Mouse (Mus musculus): ENCODE measurements around the gene 9130213A22Rik.

9130213A22Rik gene

DNA sequence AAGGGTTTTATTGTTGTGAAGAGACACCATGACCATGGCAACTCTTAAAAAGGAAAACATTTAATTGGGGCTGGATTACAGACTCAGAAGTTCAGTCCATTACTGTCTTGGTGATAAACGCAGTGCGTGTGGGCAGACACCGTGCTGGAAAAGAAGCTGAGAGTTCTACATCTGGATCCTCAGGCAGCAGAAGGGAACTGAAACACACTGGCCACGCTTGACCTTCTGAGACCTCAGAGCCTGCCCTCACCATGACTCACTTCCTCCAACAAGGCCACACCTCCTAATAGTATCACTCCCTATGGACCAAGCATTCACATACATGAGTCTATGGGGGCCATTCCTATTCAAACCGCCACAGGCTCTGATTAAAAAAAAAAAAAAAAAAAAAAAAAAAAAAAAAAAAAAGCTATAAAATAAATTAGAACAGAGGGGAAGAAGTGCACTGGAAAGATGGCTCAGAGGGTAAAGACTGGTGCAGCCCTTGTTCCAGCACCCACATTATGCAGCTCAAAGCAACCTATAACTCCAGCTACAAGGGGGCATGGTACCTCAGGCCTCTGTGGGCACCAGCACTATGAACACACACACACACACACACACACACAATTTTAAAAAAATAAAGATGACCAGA lies 43.5 kb downstream of the 9130213A22Rik start:
- CTCF ChIA-PET, result interaction anchor here (0.6 to 1.9 kb wide), 3 partner anchors 9 to 228 kb away, joined by 3 to 8 read pairs (median 4); partner anchors contain the start of gene Vamp2

DNA sequence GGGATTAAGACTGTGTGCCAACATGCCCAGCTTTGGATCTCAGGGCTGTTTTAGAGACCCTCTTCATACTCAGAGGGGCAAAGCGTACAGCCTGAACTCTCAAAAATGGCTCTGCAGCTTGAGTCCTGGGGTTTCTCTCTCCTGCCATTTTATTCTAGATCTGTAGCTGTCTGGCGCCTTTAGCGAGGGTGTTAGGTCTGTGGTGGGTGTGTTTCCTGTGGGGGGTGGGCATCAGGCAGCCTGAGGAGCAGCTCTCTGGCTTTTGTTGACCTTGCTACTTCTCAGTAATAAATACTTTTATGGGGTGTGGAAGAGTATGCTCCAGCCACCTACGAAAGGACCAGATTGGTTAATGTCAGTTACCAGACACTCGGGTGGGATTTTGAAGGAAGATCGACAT lies 44.3 kb downstream of the 9130213A22Rik start:
- CTCF ChIA-PET, result interaction anchor here (0.8 kb wide), 1 partner anchor 10 kb away, joined by 3 read pairs; no protein-coding TSS in a partner anchor

- CTCF ChIA-PET, result no interaction called here
Measured at GRCm38 (mm10) chr11:69077316-69077715, 45.1 kb downstream of the 9130213A22Rik start.

- CTCF ChIA-PET, result interaction anchor here (0.9 kb wide), 1 partner anchor 9 kb away, joined by 3 read pairs; no protein-coding TSS in a partner anchor
Measured at GRCm38 (mm10) chr11:69076572-69076971, 45.8 kb downstream of the 9130213A22Rik start.

- CTCF ChIA-PET, result interaction anchor here (0.6 to 0.9 kb wide), 2 partner anchors 9 to 1436 kb away, joined by 3 read pairs; no protein-coding TSS in a partner anchor
Measured at GRCm38 (mm10) chr11:69075764-69076479, 46.5 kb downstream of the 9130213A22Rik start.

- CTCF ChIA-PET, result interaction anchor here (0.5 kb wide), 1 partner anchor 48 kb away, joined by 3 read pairs; no protein-coding TSS in a partner anchor
Measured at GRCm38 (mm10) chr11:69074776-69075069, 47.7 kb downstream of the 9130213A22Rik start.

- CTCF ChIA-PET, result no interaction called here
Measured at GRCm38 (mm10) chr11:69073951-69074775, 48.2 kb downstream of the 9130213A22Rik start.

DNA sequence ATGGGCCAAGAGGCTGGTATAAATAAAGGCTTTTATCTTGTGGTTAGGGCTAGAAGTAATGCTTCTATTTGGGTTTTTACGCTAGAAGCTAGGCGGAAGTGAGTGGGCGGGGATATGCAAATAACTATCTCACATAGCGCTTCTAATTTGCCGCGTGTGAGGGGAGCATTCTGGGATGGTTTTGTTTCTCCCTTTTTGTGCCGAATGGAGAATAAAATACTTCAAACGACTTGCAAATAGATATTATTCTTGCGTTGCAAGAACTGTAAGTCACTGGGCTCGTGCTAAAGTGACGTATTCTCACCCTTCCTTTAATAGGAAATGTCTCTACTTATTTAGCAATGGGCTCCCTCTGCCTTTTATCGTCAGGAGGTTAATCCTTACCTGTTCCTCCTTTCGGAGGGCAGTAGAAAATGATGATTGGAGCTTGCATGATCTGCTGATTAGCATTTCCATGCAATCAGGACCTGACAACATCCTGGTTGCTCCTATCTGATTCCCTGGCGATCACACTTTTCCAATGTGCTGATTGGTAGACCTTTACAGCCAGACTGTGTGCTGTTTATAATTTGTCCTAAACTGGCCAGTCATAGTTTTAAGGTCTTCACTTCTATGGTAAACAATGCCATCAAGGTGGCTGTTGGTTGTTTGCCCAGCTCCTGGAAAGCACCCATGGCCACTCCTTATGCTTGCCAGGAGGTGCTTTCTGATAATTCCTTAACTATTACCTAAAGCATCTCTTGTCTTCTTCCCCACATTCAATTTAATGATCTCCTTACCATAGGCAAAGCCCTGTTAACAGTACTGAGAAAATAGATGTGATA lies 49.1 kb downstream of the 9130213A22Rik start:
- CTCF ChIA-PET, result no interaction called here

DNA sequence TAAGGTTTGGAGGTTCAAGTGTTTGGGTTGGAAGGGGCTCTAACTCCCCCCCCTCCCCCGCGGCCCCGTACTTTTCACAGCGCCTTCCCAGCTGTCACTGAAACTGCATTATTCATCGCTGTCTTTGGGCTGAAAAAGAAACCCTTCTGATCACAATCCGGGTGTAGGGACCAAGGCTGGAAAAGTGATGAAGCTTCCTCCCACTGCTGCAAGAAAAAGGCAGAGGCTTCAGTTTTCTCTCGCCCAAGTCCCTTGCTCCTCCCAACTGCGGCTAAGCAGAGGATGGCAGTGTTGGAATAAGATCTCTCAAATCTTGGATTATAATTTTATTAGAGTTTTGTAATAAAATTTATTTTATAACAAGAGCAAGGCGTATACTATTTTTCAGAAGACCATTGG lies 49.7 kb downstream of the 9130213A22Rik start:
- CTCF ChIA-PET, result no interaction called here

DNA sequence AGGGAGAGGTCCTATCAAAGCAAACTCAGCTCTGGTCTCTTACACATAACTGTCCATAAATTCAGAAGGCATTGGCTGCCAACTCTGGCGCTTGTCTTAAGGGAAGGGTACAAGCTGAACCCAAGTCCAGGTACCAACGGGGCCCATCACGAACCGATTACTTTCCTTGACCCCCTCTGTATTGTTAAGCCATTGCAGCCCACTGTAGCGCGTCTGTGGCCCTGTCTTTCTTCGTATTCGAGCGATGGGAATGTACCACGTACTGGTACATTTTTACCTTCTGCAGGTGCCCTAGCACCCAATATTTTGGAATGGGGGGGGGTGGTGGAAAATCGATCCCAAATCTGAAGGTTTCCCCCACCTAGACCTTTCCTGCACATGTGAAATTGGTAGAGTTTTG lies 50.2 kb downstream of the 9130213A22Rik start:
- CTCF ChIA-PET, result interaction anchor here (0.6 to 1.6 kb wide), 2 partner anchors 17 to 35 kb away, joined by 4 to 6 read pairs; no protein-coding TSS in a partner anchor

DNA sequence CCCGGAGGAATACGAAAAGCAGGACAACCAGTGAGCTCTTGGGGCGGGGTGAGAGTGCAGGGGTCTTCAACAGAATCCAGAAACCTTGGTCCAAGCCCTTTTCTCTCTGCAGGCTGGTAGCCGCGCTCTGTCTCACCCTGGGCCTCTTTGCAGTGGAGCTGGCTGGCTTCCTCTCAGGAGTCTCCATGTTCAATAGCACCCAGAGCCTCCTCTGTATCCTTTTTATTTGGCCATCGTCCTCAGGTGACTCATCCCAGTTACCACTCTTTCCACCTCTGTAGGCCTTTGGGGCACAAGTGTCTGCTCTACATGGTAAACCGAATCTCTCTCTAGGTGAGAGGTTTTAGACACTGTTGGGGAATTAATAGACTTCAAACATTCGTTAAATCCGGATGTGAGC lies 51.1 kb downstream of the 9130213A22Rik start:
- CTCF ChIA-PET, result interaction anchor here (1.6 kb wide), 1 partner anchor 18 kb away, joined by 4 read pairs; no protein-coding TSS in a partner anchor

DNA sequence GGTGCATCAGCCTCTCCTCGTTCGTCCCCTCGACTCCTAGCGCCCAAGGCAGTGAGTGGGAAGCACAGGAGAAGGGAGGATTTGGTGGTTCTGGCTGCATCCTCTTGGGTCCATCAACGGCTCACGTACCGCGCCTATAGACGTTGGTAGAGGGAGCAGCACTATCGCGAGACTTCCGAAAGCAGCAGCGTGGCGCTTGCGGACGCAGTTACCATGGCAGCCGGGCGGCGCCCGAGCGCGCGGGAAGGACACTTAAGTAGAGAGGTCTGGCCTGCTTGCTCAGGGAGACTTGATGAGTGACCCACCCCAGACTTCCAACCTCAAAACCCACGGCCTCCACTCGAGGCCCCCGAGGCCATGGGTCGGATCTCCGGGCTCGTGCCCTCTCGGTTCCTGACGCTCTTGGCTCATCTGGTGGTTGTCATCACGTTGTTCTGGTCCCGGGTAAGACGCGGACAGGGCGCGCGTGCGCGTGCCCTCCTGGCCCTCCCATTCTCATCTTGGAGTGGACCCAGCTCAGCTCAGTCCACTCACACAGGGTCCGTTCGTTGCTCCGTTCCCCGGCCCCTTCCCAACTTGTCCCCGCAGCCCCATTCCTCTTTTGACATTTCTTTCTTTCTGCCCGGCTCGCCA lies 51.7 kb downstream of the 9130213A22Rik start, which contains the start of gene Tmem107:
Gene Tmem107 (plus strand): TSS at position 217 of the 633 bp plus-strand sequence.
- CTCF ChIA-PET, result interaction anchor here (1.0 to 1.6 kb wide), 3 partner anchors 17 to 52 kb away, joined by 3 to 4 read pairs (median 3); partner anchors contain the start of gene 9130213A22Rik

DNA sequence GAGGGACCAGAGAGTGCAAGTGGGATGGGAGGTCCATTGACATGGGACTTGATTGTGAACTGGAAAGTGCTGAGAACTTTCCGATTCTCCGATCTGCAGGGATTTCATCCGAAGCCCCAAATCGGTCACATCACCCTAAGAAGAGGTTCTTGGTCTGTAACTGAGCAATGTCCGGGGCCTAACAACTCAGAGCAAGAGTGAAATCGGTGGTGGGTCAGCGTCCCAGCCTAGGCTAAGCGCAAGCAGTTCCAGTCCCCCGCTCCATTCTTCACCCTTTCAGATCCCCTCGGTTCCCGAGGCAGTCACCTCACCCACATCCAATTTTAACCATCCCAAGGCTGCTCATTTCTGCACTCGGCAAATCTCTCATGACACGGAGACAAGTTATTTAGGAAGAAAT lies 52.3 kb downstream of the 9130213A22Rik start:
- CTCF ChIA-PET, result interaction anchor here (1.0 to 1.3 kb wide), 3 partner anchors 18 to 53 kb away, joined by 3 to 11 read pairs (median 3); partner anchors contain the start of gene 9130213A22Rik

Data from spleen, embryonic (tissue).